Mouse (Mus musculus) spleen, adult 12 weeks (tissue): ENCODE data around the gene Trim47.
"Not testable (repeated sequence)": the region's sequence is repeated elsewhere in the genome, so short reads cannot be mapped to it uniquely, and the experiment has no call there.

Experiments
- DNase-seq: peaks from one replicate; pipeline ENCODE4 v3.0.0; 2022; ENCODE audit warnings: low spot score

Gene Trim47

GRCm38 (mm10) chr11:116106963-116107776, 19.8 kb downstream of the Trim47 start:
- DNase-seq, result no peak

- DNase-seq, result no peak
These were observed 20.7 kb downstream of the Trim47 start for GRCm38 (mm10) chr11:116106154-116106962.

- no peak for DNase-seq
These were observed 21.9 kb downstream of the Trim47 start for GRCm38 (mm10) chr11:116105065-116105464.

- DNase-seq, result no peak
These were observed 22.9 kb downstream of the Trim47 start for GRCm38 (mm10) chr11:116104006-116104646.

GRCm38 (mm10) chr11:116103572-116103971, 23.4 kb downstream of the Trim47 start:
- no peak for DNase-seq

GRCm38 (mm10) chr11:116102472-116102871, 24.5 kb downstream of the Trim47 start:
- no peak for DNase-seq

- DNase-seq, result no peak
These were observed 25.1 kb downstream of the Trim47 start for GRCm38 (mm10) chr11:116101931-116102381.

GRCm38 (mm10) chr11:116100839-116101238, 26.2 kb downstream of the Trim47 start:
- no peak for DNase-seq

GRCm38 (mm10) chr11:116100385-116100784, 26.6 kb downstream of the Trim47 start:
- no peak for DNase-seq

- no peak for DNase-seq
These were observed 27.5 kb downstream of the Trim47 start for GRCm38 (mm10) chr11:116099462-116099861.

- DNase-seq, result no peak
These were observed 28.1 kb downstream of the Trim47 start for GRCm38 (mm10) chr11:116098711-116099460.

- no peak for DNase-seq
These were observed 30.5 kb downstream of the Trim47 start for GRCm38 (mm10) chr11:116096213-116097108.

- no peak for DNase-seq
These were observed 31.4 kb downstream of the Trim47 start for GRCm38 (mm10) chr11:116095573-116095972.

GRCm38 (mm10) chr11:116093771-116094565, 33.0 kb downstream of the Trim47 start:
- no peak for DNase-seq

- not testable (repeated sequence) for DNase-seq
These were observed 34.1 kb downstream of the Trim47 start for GRCm38 (mm10) chr11:116092959-116093358.

- DNase-seq, result no peak
These were observed 35.4 kb downstream of the Trim47 start for GRCm38 (mm10) chr11:116091591-116091990.

GRCm38 (mm10) chr11:116089545-116089944, 37.5 kb downstream of the Trim47 start:
- DNase-seq, result no peak

- DNase-seq, result no peak
These were observed 38.1 kb downstream of the Trim47 start for GRCm38 (mm10) chr11:116088741-116089394.

GRCm38 (mm10) chr11:116088188-116088587, 38.8 kb downstream of the Trim47 start:
- DNase-seq, result no peak
